Mouse (Mus musculus): ENCODE data around the gene Slc22a16.

DNA sequence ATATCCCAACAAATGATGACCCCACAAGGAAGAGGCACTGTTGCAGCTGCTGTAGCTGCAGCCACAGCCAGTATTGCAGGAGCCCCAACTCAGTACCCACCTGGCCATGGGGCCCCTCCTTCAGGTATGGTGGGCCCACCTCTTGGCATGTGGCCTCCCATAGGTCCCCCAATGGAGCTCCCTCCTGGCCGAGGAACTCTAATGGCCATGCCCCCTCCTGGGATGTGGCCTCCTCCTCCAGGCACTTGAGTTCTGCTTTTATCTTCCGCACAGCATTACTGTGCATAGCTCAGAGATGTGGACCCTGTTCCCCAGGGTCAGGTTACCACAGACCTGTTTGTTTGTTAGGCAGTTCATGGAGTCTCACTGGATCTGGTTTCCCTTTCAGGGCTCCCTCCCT, 20.8 kb upstream of the Slc22a16 start:
- TF ChIP-seq CTCF (conservative IDR thresholded peaks at IDR 0.05; ENCODE audit: low read length) (no peak), POU5F1 (IDR thresholded peaks at IDR 0.05; ENCODE audit: borderline replicate concordance, low read length) (no peak), NANOG (IDR thresholded peaks at IDR 0.05; ENCODE audit: borderline replicate concordance, low read length) (no peak)

All from E14TG2a.4 (cell line).